Comparison of ENCODE assay signal across 18 mouse cellular contexts in the genomic region with DNA sequence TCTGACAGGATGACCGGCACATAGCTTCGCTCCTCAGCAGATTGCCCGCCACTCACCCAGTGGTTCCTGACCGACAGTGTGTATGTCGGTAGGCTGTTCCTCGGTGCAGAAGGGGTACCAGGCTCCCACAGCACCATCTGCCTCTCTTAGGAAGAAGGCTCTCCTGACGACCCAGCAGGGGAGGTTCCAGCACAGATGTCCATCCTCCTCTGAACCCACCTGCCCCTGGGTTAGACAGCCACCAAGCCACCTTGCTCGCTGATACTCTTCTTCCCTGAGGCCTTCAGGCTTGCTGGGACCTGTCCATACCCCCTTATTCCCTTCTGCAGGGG. TPM values are rescaled to one million over a fixed set of nuclear protein-coding genes. Genes with fewer than 3 reads are reported as not detected.
DNase-seq lines count a peak whose midpoint lies in the region; ATAC-seq and TF ChIP-seq lines count a peak whose summit lies in the region.
"Had no signal": no experiment of that assay in that cellular context is flagged by ENCODE, and none has a peak within 500 bp of the region (broad histone marks: within the 10 kb centered on the region; RNA-seq: fewer than 3 reads in every experiment).

No protein-coding gene starts in this region.

- 0 out of 2 replicates have a peak overlapping the region, but pooled peaks have one; percentile 11 for H3K4me2 ChIP-seq in heart, embryonic 11.5 days
- H3K4me2 ChIP-seq in intestine, embryonic 14.5 days (ENCODE audit: low read length), result no peak overlapping the region
- no peak overlapping the region for H3K4me2 ChIP-seq in intestine, postnatal 0 days (replicated peaks; ENCODE audit: low read depth)
- no peak overlapping the region for H3K4me2 ChIP-seq in embryonic facial prominence, embryonic 11.5 days (ENCODE audit: low read depth, low read length)
- no peak overlapping the region for H3K4me2 ChIP-seq in limb, embryonic 12.5 days
- H3K4me2 ChIP-seq: embryonic facial prominence, embryonic 15.5 days; forebrain, embryonic 12.5 days had no signal

- no peak for TF ChIP-seq CTCF in intestine, postnatal 0 days (IDR thresholded peaks at IDR 0.05; ENCODE audit: low read depth)

- WGBS in heart, embryonic 11.5 days (ENCODE audit: insufficient replicate concordance), result 44% methylated on average over 8 of the region's 8 CpGs
- 79% methylated on average over 8 of the region's 8 CpGs for WGBS in intestine, embryonic 14.5 days
- WGBS in intestine, postnatal 0 days, result 84% methylated on average over 8 of the region's 8 CpGs
- 67% methylated on average over 8 of the region's 8 CpGs for WGBS in embryonic facial prominence, embryonic 11.5 days
- WGBS in limb, embryonic 12.5 days, result 57% methylated on average over 8 of the region's 8 CpGs

- H3K36me3 ChIP-seq in heart, embryonic 11.5 days (ENCODE audit: control insufficient read depth, insufficient read depth, low read length), result no peaks in the 10 kb centered on the region
- H3K36me3 ChIP-seq in intestine, embryonic 14.5 days (ENCODE audit: control insufficient read depth, insufficient read depth, low read length), result no peaks in the 10 kb centered on the region
- H3K36me3 ChIP-seq in intestine, postnatal 0 days (ENCODE audit: control insufficient read depth, insufficient read depth), result no peaks in the 10 kb centered on the region
- no peaks in the 10 kb centered on the region for H3K36me3 ChIP-seq in embryonic facial prominence, embryonic 11.5 days (replicated peaks; ENCODE audit: control insufficient read depth, insufficient read depth, low read depth, low read length)
- no peaks in the 10 kb centered on the region for H3K36me3 ChIP-seq in limb, embryonic 12.5 days
- H3K36me3 ChIP-seq: embryonic facial prominence, embryonic 15.5 days; forebrain, embryonic 12.5 days had no signal

- no peaks in the 10 kb centered on the region for H3K27me3 ChIP-seq in heart, embryonic 11.5 days (ENCODE audit: control insufficient read depth, insufficient read depth, low read length)
- H3K27me3 ChIP-seq in intestine, embryonic 14.5 days (replicated peaks; ENCODE audit: control insufficient read depth, insufficient read depth, low read length), result no peaks in the 10 kb centered on the region
- H3K27me3 ChIP-seq in intestine, postnatal 0 days (replicated peaks; ENCODE audit: control insufficient read depth, insufficient read depth, low read length), result no peaks in the 10 kb centered on the region
- H3K27me3 ChIP-seq in embryonic facial prominence, embryonic 11.5 days (ENCODE audit: control insufficient read depth, insufficient read depth, low read length), result no peaks in the 10 kb centered on the region
- no peaks in the 10 kb centered on the region for H3K27me3 ChIP-seq in limb, embryonic 12.5 days

- peak overlapping the region; percentile 39 for H3K9ac ChIP-seq in heart, embryonic 11.5 days (ENCODE audit: low read depth, low read length)
- H3K9ac ChIP-seq in intestine, embryonic 14.5 days (ENCODE audit: low read length), result no peak overlapping the region
- no peak overlapping the region for H3K9ac ChIP-seq in intestine, postnatal 0 days (ENCODE audit: low read depth, low read length)
- H3K9ac ChIP-seq in embryonic facial prominence, embryonic 11.5 days (replicated peaks; ENCODE audit: low read length), result no peak overlapping the region
- no peak overlapping the region for H3K9ac ChIP-seq in limb, embryonic 12.5 days (replicated peaks)
- H3K9ac ChIP-seq: embryonic facial prominence, embryonic 15.5 days; forebrain, embryonic 12.5 days had no signal

- peaks cover 98% of the 10 kb centered on the region for H3K4me1 ChIP-seq in heart, embryonic 11.5 days (ENCODE audit: control insufficient read depth, insufficient read depth, low read length)
- H3K4me1 ChIP-seq in intestine, embryonic 14.5 days (replicated peaks; ENCODE audit: control insufficient read depth, insufficient read depth, low read length), result peaks cover 43% of the 10 kb centered on the region
- H3K4me1 ChIP-seq in intestine, postnatal 0 days (replicated peaks; ENCODE audit: control insufficient read depth, insufficient read depth, low read length), result no peaks in the 10 kb centered on the region
- peaks cover 18% of the 10 kb centered on the region for H3K4me1 ChIP-seq in embryonic facial prominence, embryonic 11.5 days (ENCODE audit: control insufficient read depth, insufficient read depth, low read length)
- H3K4me1 ChIP-seq in limb, embryonic 12.5 days (replicated peaks), result peaks cover 96% of the 10 kb centered on the region

- no peak overlapping the region for H3K4me3 ChIP-seq in heart, embryonic 11.5 days (ENCODE audit: low read depth, low read length)
- no peak overlapping the region for H3K4me3 ChIP-seq in intestine, embryonic 14.5 days (ENCODE audit: low read depth, low read length)
- H3K4me3 ChIP-seq in intestine, postnatal 0 days (ENCODE audit: low read depth, low read length), result no peak overlapping the region
- no peak overlapping the region for H3K4me3 ChIP-seq in embryonic facial prominence, embryonic 11.5 days (ENCODE audit: low read depth, low read length)
- no peak overlapping the region for H3K4me3 ChIP-seq in limb, embryonic 12.5 days (replicated peaks)
- H3K4me3 ChIP-seq: embryonic facial prominence, embryonic 15.5 days; forebrain, embryonic 12.5 days had no signal

- no peak for ATAC-seq in heart, embryonic 11.5 days (replicated peaks; ENCODE audit: insufficient number of reproducible peaks, low FRiP score, low TSS enrichment)
- no peak for ATAC-seq in intestine, embryonic 14.5 days (replicated peaks; ENCODE audit: low FRiP score, low TSS enrichment, low read depth)
- no peak for ATAC-seq in intestine, postnatal 0 days
- no peak for ATAC-seq in embryonic facial prominence, embryonic 11.5 days (replicated peaks; ENCODE audit: insufficient number of reproducible peaks, low FRiP score, low TSS enrichment, low read depth)
- ATAC-seq in limb, embryonic 12.5 days (ENCODE audit: insufficient number of reproducible peaks, insufficient read depth, low FRiP score, low TSS enrichment, low read depth), result no peak
- ATAC-seq: CD4-positive, CD25-positive, alpha-beta regulatory T cell, adult 4 months; hindbrain, postnatal 0 days had no signal

- no peaks in the 10 kb centered on the region for H3K9me3 ChIP-seq in heart, embryonic 11.5 days (replicated peaks; ENCODE audit: control insufficient read depth, low read length)
- no peaks in the 10 kb centered on the region for H3K9me3 ChIP-seq in intestine, embryonic 14.5 days (ENCODE audit: control insufficient read depth, low read length)
- H3K9me3 ChIP-seq in intestine, postnatal 0 days (ENCODE audit: control insufficient read depth), result no peaks in the 10 kb centered on the region
- H3K9me3 ChIP-seq in embryonic facial prominence, embryonic 11.5 days (replicated peaks; ENCODE audit: control insufficient read depth, low read length), result no peaks in the 10 kb centered on the region
- H3K9me3 ChIP-seq in limb, embryonic 12.5 days, result no peaks in the 10 kb centered on the region
- H3K9me3 ChIP-seq: embryonic facial prominence, embryonic 15.5 days; forebrain, embryonic 12.5 days had no signal

- no peak for DNase-seq in heart, postnatal 4 days
- no peak for DNase-seq in intestine, embryonic 14.5 days (ENCODE audit: low spot score)
- no peak for DNase-seq in embryonic facial prominence, embryonic 11.5 days (ENCODE audit: low spot score)
- no peak for DNase-seq in c-Kit-positive CD71-positive TER-119-positive erythroid progenitor cells, embryonic 14.5 days (ENCODE audit: low spot score)
- DNase-seq: cerebellum, adult 11-12 months; kidney, postnatal 4 days; lung, adult 18-20 months; midbrain, embryonic 14.5 days; right cerebral cortex, adult 18-20 months; thymus, postnatal 4 days had no signal

- peak overlapping the region; percentile 62 for H3K27ac ChIP-seq in heart, embryonic 11.5 days (ENCODE audit: low read depth, low read length)
- H3K27ac ChIP-seq in intestine, embryonic 14.5 days (ENCODE audit: low read depth), result peak overlapping the region; percentile 83; the same call in 1 of the 2 replicates
- H3K27ac ChIP-seq in intestine, postnatal 0 days (ENCODE audit: low read depth, low read length), result no peak overlapping the region
- 0 out of 2 replicates have a peak overlapping the region, but pooled peaks have one; percentile 47 for H3K27ac ChIP-seq in embryonic facial prominence, embryonic 11.5 days (replicated peaks; ENCODE audit: low read depth, low read length)
- H3K27ac ChIP-seq in limb, embryonic 12.5 days, result peak overlapping the region; percentile 91; the same call in 1 of the 2 replicates
- H3K27ac ChIP-seq: embryonic facial prominence, embryonic 15.5 days; forebrain, embryonic 12.5 days; hindbrain, postnatal 0 days had no signal

RNA-seq across cellular contexts. Expression of gene Unc5b, which starts 25.2 kb away (rescaled TPM):
- polyA plus RNA-seq in heart, embryonic 11.5 days (2014; fragmentation: Nextera tagmentation; extraction: Ambion mirVana), result 15.0 and 15.6 TPM in 2 replicates
- 10 to 100 TPM; 42.1 to 43.3 TPM for total RNA-seq in heart, postnatal 4 days (2021)
- 5.0 and 5.2 TPM in 2 replicates for polyA plus RNA-seq in intestine, embryonic 14.5 days (2014; fragmentation: Nextera tagmentation; extraction: Ambion mirVana)
- 2.5 and 2.6 TPM in 2 replicates for polyA plus RNA-seq in intestine, postnatal 0 days (2015; fragmentation: Nextera tagmentation; extraction: Ambion mirVana)
- polyA plus RNA-seq in embryonic facial prominence, embryonic 11.5 days (2014; fragmentation: Nextera tagmentation; extraction: Ambion mirVana), result 4.0 and 4.7 TPM in 2 replicates
- polyA plus RNA-seq in limb, embryonic 12.5 days (2016; fragmentation: Nextera tagmentation; extraction: Ambion mirVana), result 12.7 and 13.5 TPM in 2 replicates
- total RNA-seq: MEL had no signal
- polyA plus RNA-seq: CD4-positive, CD25-positive, alpha-beta regulatory T cell, adult 4 months had no signal

RNA-seq across cellular contexts. Expression of gene Slc29a3, which starts 53.6 kb away (rescaled TPM):
- polyA plus RNA-seq in heart, embryonic 11.5 days (2014; fragmentation: Nextera tagmentation; extraction: Ambion mirVana), result 4.6 and 4.8 TPM in 2 replicates
- 1 to 10 TPM; 6.9 to 8.2 TPM for total RNA-seq in heart, postnatal 4 days (2021)
- polyA plus RNA-seq in intestine, embryonic 14.5 days (2014; fragmentation: Nextera tagmentation; extraction: Ambion mirVana), result 7.8 and 7.9 TPM in 2 replicates
- polyA plus RNA-seq in intestine, postnatal 0 days (2015; fragmentation: Nextera tagmentation; extraction: Ambion mirVana), result 6.3 and 7.9 TPM in 2 replicates
- 7.0 and 8.2 TPM in 2 replicates for polyA plus RNA-seq in embryonic facial prominence, embryonic 11.5 days (2014; fragmentation: Nextera tagmentation; extraction: Ambion mirVana)
- polyA plus RNA-seq in limb, embryonic 12.5 days (2016; fragmentation: Nextera tagmentation; extraction: Ambion mirVana), result 9.4 and 9.6 TPM in 2 replicates
